Mouse (Mus musculus) stomach, embryonic 14.5 days (tissue): ENCODE measurements at regions not wholly inside any gene's neighbourhood (a gene's known extent, or its start where the extent isn't known, plus 50 kb on each side); places are given as distances from the start of the nearest gene placed in this dataset.

Experiments used
- ATAC-seq: fragments of 200-750 bp; cut with Nextera tagmentation; 2 replicates; pipeline ENCODE4 v1.8.0; 2017; ENCODE audit warnings: low read depth, moderate TSS enrichment; ENCODE audit not compliant: insufficient number of reproducible peaks, insufficient read depth, low FRiP score
- H3K27ac ChIP-seq: fragments of 300-500 bp; sonication (generic); 2 replicates; pipeline ENCODE4 v1.5.1; 2014; ENCODE audit warnings: mild to moderate bottlenecking, low read length, moderate library complexity, mixed read lengths
- H3K27me3 ChIP-seq: fragments of 300-500 bp; sonication (generic); 2 replicates; pipeline ENCODE4 v1.6.1; 2014; ENCODE audit warnings: low read length, control low read depth, mixed read lengths; ENCODE audit not compliant: control insufficient read depth, insufficient read depth
- H3K36me3 ChIP-seq: fragments of 300-500 bp; sonication (generic); 2 replicates; pipeline ENCODE4 v1.6.1; 2014; ENCODE audit warnings: mild to moderate bottlenecking, control low read depth, low read length, moderate library complexity, mixed read lengths; ENCODE audit not compliant: control insufficient read depth, insufficient read depth
- H3K4me1 ChIP-seq: fragments of 300-500 bp; sonication (generic); 2 replicates; pipeline ENCODE4 v1.6.1; 2014; ENCODE audit warnings: low read length, control low read depth, mixed read lengths; ENCODE audit not compliant: control insufficient read depth, insufficient read depth
- H3K4me2 ChIP-seq: fragments of 300-500 bp; sonication (generic); replicated peaks from 2 replicates; pipeline ENCODE4 v1.6.1; 2014; ENCODE audit warnings: low read depth, low read length, control low read depth
- H3K4me3 ChIP-seq: fragments of 300-500 bp; sonication (generic); 2 replicates; pipeline ENCODE4 v1.5.1; 2014; ENCODE audit warnings: low read depth, low read length, control low read depth
- H3K9ac ChIP-seq: fragments of 300-500 bp; sonication (generic); replicated peaks from 2 replicates; pipeline ENCODE4 v1.6.1; 2014; ENCODE audit warnings: low read depth, mild to moderate bottlenecking, control low read depth, low read length, moderate library complexity, mixed read lengths
- H3K9me3 ChIP-seq: fragments of 300-500 bp; sonication (generic); 2 replicates; pipeline ENCODE4 v1.6.1; 2016; ENCODE audit warnings: low read depth, low read length, control low read depth; ENCODE audit not compliant: control insufficient read depth
- WGBS: fragments of 180-500 bp; shearing (Covaris S2); extraction: QIAGEN DNeasy Blood & Tissue Kit; methylation state at CpG from one replicate; pipeline ENCODE4 v1.1.7; 2014; 5-methylcytosine and 5-hydroxymethylcytosine counted together

- Histone ChIP-seq H3K4me3 (no peak overlapping the region), H3K36me3 (no peaks in the 10 kb centered on the region), H3K27me3 (no peaks in the 10 kb centered on the region), H3K9ac (no peak overlapping the region), H3K9me3 (no peaks in the 10 kb centered on the region), H3K4me1 (0 out of 2 replicates have a peak, but pooled peaks cover 3% of the 10 kb centered on the region), H3K27ac (no peak overlapping the region), H3K4me2 (no peak overlapping the region)
- WGBS, result 77% methylated on average over 14 of the region's 14 CpGs
- no peak for ATAC-seq
Observed at GRCm38 (mm10) chr10:96371321-96371653, 234.9 kb downstream of the Gm5426 start.

GRCm38 (mm10) chr10:96372616-96373346 is 236.4 kb downstream of the Gm5426 start:
- Histone ChIP-seq H3K9me3 (no peaks in the 10 kb centered on the region), H3K4me3 (no peak overlapping the region), H3K4me2 (no peak overlapping the region), H3K27ac (peak overlapping the region; percentile 29; the same call in 1 of the 2 replicates), H3K4me1 (0 out of 2 replicates have a peak, but pooled peaks cover 3% of the 10 kb centered on the region), H3K27me3 (no peaks in the 10 kb centered on the region), H3K9ac (no peak overlapping the region), H3K36me3 (no peaks in the 10 kb centered on the region)
- ATAC-seq, result 0 out of 2 replicates have a peak, but pooled peaks have one; percentile 46
- 30% methylated on average over 11 of the region's 11 CpGs for WGBS

- H3K27me3 ChIP-seq, result no peaks in the 10 kb centered on the region
- H3K4me2 ChIP-seq, result no peak overlapping the region
- no peaks in the 10 kb centered on the region for H3K9me3 ChIP-seq
- H3K36me3 ChIP-seq, result no peaks in the 10 kb centered on the region
- no peak overlapping the region for H3K4me3 ChIP-seq
- no peak overlapping the region for H3K9ac ChIP-seq
- 0 out of 2 replicates have a peak, but pooled peaks cover 3% of the 10 kb centered on the region for H3K4me1 ChIP-seq
- ATAC-seq, result no peak
- WGBS, result 59% methylated on average over 7 of the region's 7 CpGs
- H3K27ac ChIP-seq, result peak overlapping the region; percentile 29; the same call in 1 of the 2 replicates
Observed at GRCm38 (mm10) chr10:96373481-96373880, 237.1 kb downstream of the Gm5426 start.

GRCm38 (mm10) chr10:96374293-96375069 is 238.1 kb downstream of the Gm5426 start:
- Histone ChIP-seq H3K36me3 (no peaks in the 10 kb centered on the region), H3K27ac (no peak overlapping the region; the same call in 1 of the 2 replicates), H3K4me1 (0 out of 2 replicates have a peak, but pooled peaks cover 3% of the 10 kb centered on the region), H3K4me3 (no peak overlapping the region), H3K9me3 (no peaks in the 10 kb centered on the region), H3K4me2 (no peak overlapping the region), H3K9ac (no peak overlapping the region), H3K27me3 (no peaks in the 10 kb centered on the region)
- WGBS, result 86% methylated on average over 12 of the region's 12 CpGs
- no peak for ATAC-seq

GRCm38 (mm10) chr10:96375070-96375447 is 238.7 kb downstream of the Gm5426 start:
- 91% methylated on average over 3 of the region's 3 CpGs for WGBS
- no peak for ATAC-seq
- Histone ChIP-seq H3K4me1 (0 out of 2 replicates have a peak, but pooled peaks cover 3% of the 10 kb centered on the region), H3K27ac (no peak overlapping the region), H3K4me3 (no peak overlapping the region), H3K36me3 (no peaks in the 10 kb centered on the region), H3K9me3 (no peaks in the 10 kb centered on the region), H3K4me2 (no peak overlapping the region), H3K27me3 (no peaks in the 10 kb centered on the region), H3K9ac (no peak overlapping the region)

- WGBS, result 77% methylated on average over 4 of the region's 4 CpGs
- Histone ChIP-seq H3K4me2 (no peak overlapping the region), H3K27me3 (no peaks in the 10 kb centered on the region), H3K36me3 (no peaks in the 10 kb centered on the region), H3K9me3 (no peaks in the 10 kb centered on the region), H3K9ac (no peak overlapping the region), H3K27ac (no peak overlapping the region), H3K4me3 (no peak overlapping the region), H3K4me1 (no peaks in the 10 kb centered on the region)
- no peak for ATAC-seq
Observed at GRCm38 (mm10) chr10:96377549-96377948, 239.3 kb upstream of the Btg1 start.

GRCm38 (mm10) chr10:96379016-96379771 is 237.6 kb upstream of the Btg1 start:
- 44% methylated on average over 9 of the region's 9 CpGs for WGBS

GRCm38 (mm10) chr10:96381664-96382063 is 235.1 kb upstream of the Btg1 start:
- H3K27ac ChIP-seq, result no peak overlapping the region

More at GRCm38 (mm10) chr10:96379016-96379771, 237.6 kb upstream of the Btg1 start:
- no peak overlapping the region for H3K4me2 ChIP-seq
- H3K9me3 ChIP-seq, result no peaks in the 10 kb centered on the region
- no peaks in the 10 kb centered on the region; the same call in 1 of the 2 replicates for H3K4me1 ChIP-seq
- ATAC-seq, result peak; percentile 80; the same call in 1 of the 2 replicates
- no peak overlapping the region for H3K4me3 ChIP-seq
- H3K27me3 ChIP-seq, result no peaks in the 10 kb centered on the region
- H3K36me3 ChIP-seq, result no peaks in the 10 kb centered on the region
- no peak overlapping the region for H3K9ac ChIP-seq
- H3K27ac ChIP-seq, result peak overlapping the region; percentile 29; the same call in 1 of the 2 replicates

More at GRCm38 (mm10) chr10:96381664-96382063, 235.1 kb upstream of the Btg1 start:
- ATAC-seq, result no peak
- Histone ChIP-seq H3K9me3 (no peaks in the 10 kb centered on the region), H3K36me3 (no peaks in the 10 kb centered on the region), H3K4me3 (no peak overlapping the region), H3K4me1 (no peaks in the 10 kb centered on the region; the same call in 1 of the 2 replicates), H3K9ac (no peak overlapping the region), H3K4me2 (no peak overlapping the region), H3K27me3 (no peaks in the 10 kb centered on the region)
- 81% methylated on average over 6 of the region's 6 CpGs for WGBS
